Mouse (Mus musculus) lung, postnatal 0 days (tissue): ENCODE results near the gene Cd36.

Experiments used
- CTCF ChIP-seq: IDR thresholded peaks from 2 replicates; pipeline ENCODE4 v1.5.1; 2016; ENCODE audit warnings: antibody characterized with exemption, mild to moderate bottlenecking
- EP300 ChIP-seq: IDR thresholded peaks from 2 replicates; pipeline ENCODE4 v1.6.1; 2016; ENCODE audit warnings: antibody characterized with exemption, mild to moderate bottlenecking, control low read depth

GRCm38 (mm10) chr5:17748293-17748692 is 140.3 kb downstream of the Cd36 start:
- TF ChIP-seq CTCF (no peak), EP300 (no peak)
